Mouse (Mus musculus): Measurements from ENCODE around the gene Gpr50. TPM values are rescaled to one million over a fixed set of nuclear protein-coding genes. Genes with fewer than 3 reads are reported as not detected.

The Gpr50 gene
- polyA plus RNA-seq (2017; shearing (Covaris generic)), result not detected

GRCm38 (mm10) chrX:71663374-71663773 lies at the start of gene Gpr50:
Gpr50 (plus strand) TSS chrX:71663667.

Other genes with a start within 250 kb of the Gpr50 start
- 4.5 TPM for gene Cd99l2, start 170.8 kb upstream of the Gpr50 start, polyA plus RNA-seq (2017; shearing (Covaris generic))
- 18.4 TPM for gene Hmgb3, start 107.7 kb upstream of the Gpr50 start, polyA plus RNA-seq (2017; shearing (Covaris generic))
- gene Vma21, start 152.3 kb downstream of the Gpr50 start, polyA plus RNA-seq (2017; shearing (Covaris generic)), result 31.8 TPM

All from effector memory CD4-positive, alpha-beta T cell, adult 7 months (primary cell).